Mouse (Mus musculus) heart, postnatal 14 days (tissue): Measurements from ENCODE around the gene Cnbd2. TPM values are rescaled to one million over a fixed set of nuclear protein-coding genes. Genes with fewer than 3 reads are reported as not detected.

Experiments used
- DNase-seq, 2 experiments: peaks; one replicate each; pipeline ENCODE4 v3.0.0; 2021 to 2022
- intact Hi-C: fragments of 180-260 bp; cut with DNase I; formaldehyde crosslinking; loops from one replicate; pipeline ENCODE4 v1.15.1; 2025
- total RNA-seq, 2 experiments: library from RNA; stranded (reverse); gene quantifications; 2 replicates each; pipeline ENCODE4 v1.2.3; 2021

Gene Cnbd2
- total RNA-seq, 2 experiments from 2014 or later, result 0.91 to 1.5 TPM

GRCm38 (mm10) chr2:156310455-156310854, 1.6 kb upstream of the Cnbd2 start:
- intact Hi-C loops, result no loop called here

GRCm38 (mm10) chr2:156310945-156311344, 1.2 kb upstream of the Cnbd2 start:
- intact Hi-C loops, result no loop called here
- no peak for DNase-seq

More at GRCm38 (mm10) chr2:156310455-156310854, 1.6 kb upstream of the Cnbd2 start:
- DNase-seq, result no peak

GRCm38 (mm10) chr2:156311441-156311840, 658 bp upstream of the Cnbd2 start:
- DNase-seq, result no peak
- intact Hi-C loops, result no loop called here

- intact Hi-C loops, result no loop called here
- DNase-seq, result peak; percentile 77 to 78
Measured at GRCm38 (mm10) chr2:156311841-156312291, 233 bp upstream of the Cnbd2 start.

- DNase-seq, result no peak
- intact Hi-C loops, result no loop called here
Measured at GRCm38 (mm10) chr2:156313153-156313552, 1.1 kb downstream of the Cnbd2 start.

- intact Hi-C loops, result no loop called here
- no peak for DNase-seq
Measured at GRCm38 (mm10) chr2:156314811-156315210, 2.7 kb downstream of the Cnbd2 start.

GRCm38 (mm10) chr2:156318491-156318890, 6.4 kb downstream of the Cnbd2 start:
- DNase-seq, result no peak
- intact Hi-C loops, result no loop called here

- DNase-seq, result no peak
- intact Hi-C loops, result no loop called here
Measured at GRCm38 (mm10) chr2:156321538-156321937, 9.4 kb downstream of the Cnbd2 start.

GRCm38 (mm10) chr2:156324116-156324588, 12.1 kb downstream of the Cnbd2 start:
- intact Hi-C loops, result no loop called here
- peak; percentile 37 to 53 for DNase-seq

GRCm38 (mm10) chr2:156324681-156325080, 12.6 kb downstream of the Cnbd2 start:
- peak; percentile 53 to 57 for DNase-seq
- intact Hi-C loops, result no loop called here

- no peak for DNase-seq
- intact Hi-C loops, result no loop called here
Measured at GRCm38 (mm10) chr2:156330681-156331080, 18.6 kb downstream of the Cnbd2 start.

GRCm38 (mm10) chr2:156331446-156331965, 19.4 kb downstream of the Cnbd2 start:
- intact Hi-C loops, result no loop called here

GRCm38 (mm10) chr2:156340078-156340477, 28.0 kb downstream of the Cnbd2 start:
- intact Hi-C loops, result loop anchor here (10.0 kb wide), 1 partner anchor 365 kb away; no protein-coding TSS in a partner anchor

More at GRCm38 (mm10) chr2:156331446-156331965, 19.4 kb downstream of the Cnbd2 start:
- DNase-seq, result no peak

GRCm38 (mm10) chr2:156344775-156345532, 32.9 kb downstream of the Cnbd2 start:
- peak; percentile 34 to 54 for DNase-seq
- intact Hi-C loops, result loop anchor here (2.0 to 10.0 kb wide), 2 partner anchors 172 to 360 kb away; no protein-coding TSS in a partner anchor

More at GRCm38 (mm10) chr2:156340078-156340477, 28.0 kb downstream of the Cnbd2 start:
- DNase-seq, result no peak

- DNase-seq, result no peak
- intact Hi-C loops, result loop anchor here (10.0 kb wide), 1 partner anchor 356 kb away; no protein-coding TSS in a partner anchor
Measured at GRCm38 (mm10) chr2:156348812-156349211, 36.7 kb downstream of the Cnbd2 start.

GRCm38 (mm10) chr2:156349286-156349848, 37.3 kb downstream of the Cnbd2 start:
- intact Hi-C loops, result loop anchor here (10.0 kb wide), 1 partner anchor 355 kb away; no protein-coding TSS in a partner anchor
- peak in 1 of 2 experiments; percentile 12 for DNase-seq

- no peak for DNase-seq
- intact Hi-C loops, result no loop called here
Measured at GRCm38 (mm10) chr2:156351243-156351642, 39.1 kb downstream of the Cnbd2 start.

- intact Hi-C loops, result no loop called here
- DNase-seq, result no peak
Measured at GRCm38 (mm10) chr2:156352413-156353165, 40.5 kb downstream of the Cnbd2 start.

- peak; percentile 41 to 68 for DNase-seq
- intact Hi-C loops, result no loop called here
Measured at GRCm38 (mm10) chr2:156353265-156353692, 41.2 kb downstream of the Cnbd2 start.

- intact Hi-C loops, result no loop called here
Measured at GRCm38 (mm10) chr2:156356031-156356430, 43.9 kb downstream of the Cnbd2 start.

More at GRCm38 (mm10) chr2:156356031-156356430, 43.9 kb downstream of the Cnbd2 start:
- peak; percentile 19 to 44 for DNase-seq
